Mouse (Mus musculus): Measurements from ENCODE around the gene Fcer1g.

Fcer1g gene

DNA sequence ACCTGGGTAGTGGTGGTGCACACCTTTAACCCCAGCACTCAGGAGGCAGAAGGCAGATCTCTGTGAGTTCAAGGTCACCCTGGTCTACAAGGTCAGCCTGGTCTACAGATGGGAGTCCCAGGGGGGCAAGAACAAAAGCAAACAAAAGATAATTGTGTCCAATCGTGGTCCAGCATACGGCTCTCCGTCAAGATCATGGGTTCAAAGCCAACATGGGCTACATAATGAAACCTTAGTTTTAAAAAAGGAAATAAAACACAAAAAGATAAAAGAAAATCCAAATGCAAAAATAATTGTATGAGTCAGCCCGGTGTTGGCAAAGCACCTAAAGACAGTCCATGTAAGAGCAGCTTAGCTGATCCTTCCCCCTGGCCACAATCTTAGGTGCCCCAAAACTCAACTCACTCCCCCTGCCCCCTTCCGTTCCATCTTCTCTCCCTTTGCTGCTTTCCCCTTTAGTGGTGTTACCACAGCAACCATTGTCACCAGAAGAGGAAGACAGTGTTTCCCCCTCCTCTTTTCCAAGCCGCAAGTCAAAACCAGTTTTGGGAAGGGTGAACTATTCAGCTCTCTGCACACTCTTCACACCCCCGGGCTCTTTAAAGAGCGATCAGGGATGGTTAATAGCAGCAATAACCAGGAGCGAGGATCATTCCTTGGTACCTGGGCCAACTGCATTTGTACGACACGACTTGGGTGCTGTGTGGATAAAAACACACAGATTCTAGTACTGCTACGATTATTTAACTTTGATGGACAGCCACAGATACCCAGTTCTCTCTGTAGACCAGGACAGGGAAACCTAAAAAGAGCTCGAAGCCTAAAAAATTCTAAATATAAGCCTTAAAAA is 46.1 kb downstream of the Fcer1g start:
- DNase-seq (ENCODE audit: low read depth, low spot score): peak; percentile 47

- no peak for DNase-seq (ENCODE audit: low read depth, low spot score)
These were observed 48.5 kb downstream of the Fcer1g start for GRCm38 (mm10) chr1:171185655-171186054.

DNA sequence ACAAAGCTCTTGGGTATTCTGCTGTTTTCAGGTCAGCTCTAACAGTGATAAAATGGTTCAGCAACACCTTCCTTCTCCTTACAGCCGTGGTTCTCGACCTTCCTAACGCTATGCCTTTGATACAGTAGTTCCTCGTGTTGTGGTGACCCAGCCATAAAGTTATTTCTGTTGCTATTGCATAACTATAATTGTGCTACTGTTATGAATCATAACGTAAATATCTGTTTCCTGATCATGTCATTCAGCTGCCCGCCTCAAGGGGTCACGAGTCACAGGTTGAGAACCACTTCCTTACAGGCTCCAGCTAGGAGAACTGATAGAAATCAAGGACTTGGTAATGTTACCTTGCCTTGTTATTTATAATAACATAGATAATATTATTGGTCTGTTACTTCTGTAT is 49.9 kb downstream of the Fcer1g start:
- no peak for DNase-seq (ENCODE audit: low read depth, low spot score)

DNA sequence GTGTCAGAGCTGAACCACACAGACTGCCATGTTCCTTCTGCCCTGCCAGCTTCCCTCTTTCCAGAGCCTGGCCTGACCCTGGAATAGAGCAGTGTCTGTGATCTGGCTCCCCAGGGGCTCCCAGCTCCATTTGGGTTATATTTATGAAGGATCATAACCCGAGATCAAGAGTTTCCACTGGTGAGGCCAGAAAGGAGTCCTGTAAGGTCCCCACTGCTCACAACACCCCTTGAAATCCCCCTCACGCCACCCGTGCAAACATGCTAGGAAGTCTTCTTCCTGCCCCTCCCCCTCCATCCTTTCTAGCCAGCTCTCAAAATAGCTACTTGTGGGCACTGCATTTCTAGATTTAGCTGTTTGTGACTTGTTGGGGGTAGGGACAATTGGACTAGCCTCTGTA is 50.5 kb downstream of the Fcer1g start:
- no peak for DNase-seq (ENCODE audit: low read depth, low spot score)

DNA sequence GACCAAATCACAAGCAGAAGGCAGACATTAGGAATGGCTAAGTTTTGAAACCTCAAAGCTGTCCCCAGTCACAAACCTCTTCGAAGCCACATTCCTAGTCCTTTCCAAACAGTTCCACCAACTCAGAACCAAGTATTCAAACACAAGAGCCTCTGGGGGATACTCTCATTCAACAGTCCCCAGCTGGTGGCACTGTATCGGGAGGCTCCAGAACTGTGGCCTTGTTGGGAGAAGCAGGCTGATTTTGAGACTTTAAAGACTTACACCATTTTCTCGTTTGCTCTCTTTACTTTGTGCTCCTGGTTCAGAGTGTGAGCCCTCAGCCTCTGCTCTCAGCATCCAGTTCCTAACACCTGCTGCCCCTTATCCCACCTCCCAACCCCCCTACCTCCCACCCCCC is 51.1 kb downstream of the Fcer1g start:
- DNase-seq (ENCODE audit: low read depth, low spot score): no peak

Measured in ES-CJ7 (cell line).